Mouse (Mus musculus) urinary bladder, postnatal 14 days (tissue): ENCODE data around the gene Gm364.

ENCODE experiments used
- DNase-seq: peaks from one replicate; pipeline ENCODE4 v3.0.0; 2021; ENCODE audit warnings: low spot score

Gm364 gene

GRCm38 (mm10) chrX:57408769-57409168 lies at the start of gene Gm364:
TSS of gene Gm364 (plus strand) at chrX:57409154.
- DNase-seq = no peak

DNA sequence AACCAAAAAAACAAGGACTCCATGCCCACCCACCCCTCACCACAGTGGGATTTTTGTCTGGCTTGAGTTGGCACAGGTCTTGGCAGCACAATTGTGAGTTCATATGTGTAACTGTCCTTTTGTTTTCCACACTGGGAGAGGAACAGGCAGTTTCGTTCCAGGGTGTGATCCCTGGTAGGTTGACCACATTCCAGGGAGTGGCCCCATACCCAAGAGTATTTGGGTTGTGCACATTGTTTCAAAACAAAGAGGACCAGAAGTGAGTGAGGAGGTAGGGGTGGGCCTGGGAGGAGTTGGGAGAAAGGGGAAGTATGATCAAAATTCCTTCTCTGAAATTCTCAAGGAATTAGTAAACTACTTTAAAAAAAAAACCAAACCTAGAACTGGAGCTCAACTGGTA lies 49.6 kb upstream of the Gm364 start:
- DNase-seq = no peak

DNA sequence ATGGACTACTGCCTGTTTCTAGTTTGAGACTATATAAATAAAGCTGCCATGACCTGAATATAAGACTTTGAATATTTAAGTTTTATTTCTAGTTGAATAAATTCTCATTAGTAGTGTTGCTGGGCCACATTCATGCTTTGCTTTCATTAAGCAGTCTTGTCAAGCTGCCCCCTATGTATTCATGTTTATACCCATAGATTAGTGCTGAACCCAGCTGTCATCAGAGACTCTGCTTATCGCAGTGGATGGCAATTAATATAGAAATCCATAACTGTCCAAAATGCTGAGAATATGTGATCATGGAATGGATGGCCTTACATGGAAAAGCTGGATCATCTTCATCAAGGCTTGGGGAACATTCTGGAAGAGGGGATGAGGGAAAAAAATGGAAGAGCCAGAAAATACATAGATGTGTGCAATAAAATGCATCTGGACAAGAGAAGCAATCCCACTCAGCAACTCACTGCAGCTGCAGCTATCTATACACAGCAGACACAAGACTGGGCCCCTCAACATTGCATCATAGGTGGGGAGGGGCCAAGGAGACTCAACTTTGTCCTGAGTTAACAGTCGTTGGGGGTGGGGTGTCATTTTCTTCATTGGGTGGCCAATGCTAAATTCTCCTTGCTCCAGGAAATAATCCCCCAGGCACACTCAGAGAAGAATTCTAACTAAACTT lies 43.9 kb upstream of the Gm364 start:
- DNase-seq = no peak

DNA sequence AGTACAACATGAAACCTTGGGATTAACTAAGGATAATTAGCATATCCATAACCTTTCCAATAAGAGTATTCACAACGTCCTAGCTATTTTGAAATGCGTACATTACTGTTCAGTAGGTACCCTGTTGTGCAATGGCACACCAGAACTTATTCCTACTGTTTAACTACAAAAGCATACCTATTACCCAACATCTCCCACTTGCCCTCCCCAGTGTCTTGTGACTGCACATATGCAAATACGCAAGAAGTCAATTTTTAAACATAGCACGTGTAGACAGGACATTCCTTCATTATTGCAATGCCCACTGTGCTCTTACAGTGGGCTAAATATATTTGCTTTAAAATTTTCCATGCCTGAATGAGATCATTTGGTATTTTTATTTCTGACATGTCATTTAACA lies 36.0 kb upstream of the Gm364 start:
- DNase-seq = no peak

DNA sequence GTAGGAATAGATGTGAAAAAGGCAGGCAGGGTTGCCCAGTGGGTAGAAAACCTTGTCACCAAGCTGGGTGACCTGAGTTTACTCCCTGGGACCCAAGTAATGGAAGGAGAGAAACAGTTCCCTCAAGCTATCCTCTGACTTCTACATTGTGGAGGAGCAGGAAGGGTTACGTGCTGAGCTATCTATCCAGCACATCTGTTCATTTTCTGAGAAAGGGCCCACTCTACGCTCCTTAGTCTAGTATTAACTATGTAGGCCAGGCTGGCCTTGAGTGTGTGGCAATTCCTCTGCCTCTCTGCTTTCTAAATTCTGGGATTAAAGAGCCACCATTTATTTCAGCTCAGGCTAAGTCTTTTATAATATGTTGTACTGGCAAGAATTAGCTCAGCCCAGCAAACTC lies 35.4 kb upstream of the Gm364 start:
- no peak for DNase-seq

GRCm38 (mm10) chrX:57374029-57374428 lies 34.9 kb upstream of the Gm364 start:
- DNase-seq = no peak

DNA sequence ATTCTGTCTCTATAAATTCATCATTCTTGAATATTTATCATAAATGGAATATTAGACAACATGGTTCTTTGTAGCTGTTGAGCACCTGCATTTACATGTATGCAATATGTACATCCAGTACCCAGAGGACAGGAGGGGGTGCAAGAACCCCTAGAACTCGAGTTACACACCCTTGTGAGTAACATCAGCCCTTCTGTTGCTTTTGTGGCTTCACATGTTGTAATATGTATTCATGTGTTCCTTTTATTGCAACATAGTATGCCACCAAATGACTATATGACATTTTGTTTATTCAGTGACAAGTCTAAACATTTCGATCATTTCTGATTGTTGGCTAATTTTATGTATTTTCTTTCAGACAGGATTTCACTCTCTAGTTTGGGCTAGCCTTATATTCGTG lies 31.9 kb upstream of the Gm364 start:
- no peak for DNase-seq

- DNase-seq = no peak
Measured at GRCm38 (mm10) chrX:57378579-57378978, 30.4 kb upstream of the Gm364 start.

DNA sequence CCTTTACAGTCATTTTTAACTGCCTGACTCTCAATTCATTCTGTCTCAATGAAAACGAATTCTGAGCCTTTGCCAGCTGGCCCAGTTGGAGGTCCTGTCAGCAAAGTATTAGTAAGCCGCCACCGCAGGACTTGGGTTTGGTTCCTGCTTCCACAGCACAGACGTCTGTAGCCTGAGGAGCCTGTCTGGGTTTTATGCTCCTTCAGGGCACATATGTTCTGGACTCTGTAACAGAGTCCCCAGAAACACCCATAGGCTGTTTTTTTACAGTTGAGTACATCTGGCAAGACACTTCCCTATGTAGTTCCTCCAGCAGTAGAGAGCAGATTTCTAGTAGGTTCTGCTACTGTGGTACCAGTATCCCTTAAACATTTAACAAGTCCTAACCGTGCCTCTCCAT lies 28.0 kb upstream of the Gm364 start:
- no peak for DNase-seq

GRCm38 (mm10) chrX:57392367-57393246 lies 16.3 kb upstream of the Gm364 start, which contains the start of gene Rbmx:
TSS of gene Rbmx (minus strand) at chrX:57393036.
- DNase-seq = peak; percentile 84

DNA sequence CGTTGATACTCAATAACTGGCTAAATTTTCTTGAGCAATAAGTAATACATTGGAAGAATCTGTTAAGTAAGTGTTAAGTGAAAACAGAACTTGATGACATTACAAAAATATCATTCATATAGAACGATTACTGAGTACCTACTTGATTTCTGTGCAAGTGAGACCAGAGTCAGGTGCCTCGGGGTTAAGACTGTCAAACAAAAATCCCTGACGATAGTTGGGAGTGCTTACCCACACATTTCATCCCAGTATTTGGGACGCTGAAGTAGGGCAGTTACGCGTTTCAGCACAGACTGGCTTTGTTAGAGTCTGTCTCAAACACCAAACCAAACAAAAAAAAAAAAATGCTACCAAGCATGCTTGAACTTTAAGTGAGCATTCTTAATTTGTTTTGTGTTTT lies 15.5 kb upstream of the Gm364 start:
- no peak for DNase-seq

GRCm38 (mm10) chrX:57401388-57401787 lies 7.6 kb upstream of the Gm364 start:
- no peak for DNase-seq

DNA sequence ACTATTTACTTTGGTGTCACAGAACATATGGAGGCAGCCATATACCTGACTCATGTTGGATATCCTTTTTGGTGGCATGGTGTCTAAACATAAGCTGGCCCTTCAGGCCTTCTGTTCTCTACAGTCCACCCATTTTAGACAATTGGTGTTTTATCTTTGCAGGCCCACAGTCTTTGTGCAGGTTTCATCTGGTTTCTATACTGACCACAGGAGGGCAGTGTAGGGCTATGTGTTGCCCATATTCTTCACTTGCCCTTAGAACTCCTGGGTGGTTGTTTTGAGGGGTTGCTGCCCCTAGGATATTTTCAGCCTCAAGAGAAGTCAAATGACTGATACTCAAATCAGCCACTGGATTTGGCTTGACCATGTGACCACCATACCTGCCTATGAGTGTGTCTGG lies 5.3 kb upstream of the Gm364 start:
- no peak for DNase-seq

DNA sequence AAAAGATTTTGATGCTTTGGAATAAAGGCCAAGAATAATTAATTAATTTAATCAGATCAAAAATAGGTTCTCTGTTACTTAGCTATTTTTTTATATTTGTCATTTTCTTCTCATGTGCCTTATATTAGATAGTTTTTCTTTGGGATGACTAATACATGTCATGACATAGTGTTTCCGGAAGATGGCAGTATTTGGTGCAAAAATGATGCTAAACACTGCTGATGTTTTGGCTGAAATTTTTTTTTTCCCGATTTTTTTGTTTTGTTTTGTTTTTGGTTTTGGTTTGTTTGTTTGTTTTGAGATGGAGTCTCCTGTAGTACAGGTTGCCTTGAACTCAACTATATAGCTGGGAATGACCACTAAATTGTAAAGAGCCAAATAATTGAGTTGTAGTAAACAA lies 22.7 kb downstream of the Gm364 start:
- DNase-seq = no peak

DNA sequence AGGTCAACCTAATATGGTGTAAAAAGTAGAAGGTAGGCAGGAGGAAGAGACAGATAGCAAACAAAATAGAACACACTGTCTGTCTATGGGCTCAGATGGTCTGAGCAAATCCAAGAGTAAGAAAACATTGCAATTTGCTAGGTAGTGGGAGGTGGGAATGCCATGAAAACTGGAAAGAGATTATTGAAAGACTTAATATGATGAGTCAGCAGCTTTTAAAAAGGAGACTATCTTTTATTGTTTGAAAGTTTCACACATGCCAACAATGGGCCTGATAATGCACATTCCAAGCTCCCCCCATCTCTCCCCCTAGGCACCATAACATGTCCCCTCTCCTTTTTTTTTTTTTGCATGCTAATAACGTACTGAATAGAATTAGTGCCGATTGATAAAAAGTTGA lies 24.9 kb downstream of the Gm364 start:
- DNase-seq = no peak

GRCm38 (mm10) chrX:57503634-57504033 lies 94.7 kb downstream of the Gm364 start, which contains the start of gene Gpr101:
TSS of gene Gpr101 (minus strand) at chrX:57503757.
- DNase-seq = no peak

DNA sequence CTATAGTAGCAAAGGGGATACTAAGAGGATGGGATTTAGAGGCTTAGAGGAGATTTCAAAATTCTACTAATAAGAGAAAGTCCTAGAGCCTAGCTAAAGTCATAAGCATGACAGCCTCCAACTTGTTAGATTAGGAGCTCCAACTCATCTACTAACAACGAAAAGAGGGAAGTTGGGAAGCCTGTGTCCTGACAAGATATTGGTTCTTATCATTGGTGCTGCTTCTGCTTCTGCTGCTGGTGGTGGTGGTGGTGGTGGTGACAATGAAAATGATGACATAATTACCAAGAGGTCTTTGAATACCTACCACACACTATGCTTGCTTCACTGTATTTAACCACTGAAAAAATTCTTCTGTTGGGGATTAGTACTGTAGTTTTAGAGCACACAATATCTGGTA lies 97.3 kb downstream of the Gm364 start:
- no peak for DNase-seq

DNA sequence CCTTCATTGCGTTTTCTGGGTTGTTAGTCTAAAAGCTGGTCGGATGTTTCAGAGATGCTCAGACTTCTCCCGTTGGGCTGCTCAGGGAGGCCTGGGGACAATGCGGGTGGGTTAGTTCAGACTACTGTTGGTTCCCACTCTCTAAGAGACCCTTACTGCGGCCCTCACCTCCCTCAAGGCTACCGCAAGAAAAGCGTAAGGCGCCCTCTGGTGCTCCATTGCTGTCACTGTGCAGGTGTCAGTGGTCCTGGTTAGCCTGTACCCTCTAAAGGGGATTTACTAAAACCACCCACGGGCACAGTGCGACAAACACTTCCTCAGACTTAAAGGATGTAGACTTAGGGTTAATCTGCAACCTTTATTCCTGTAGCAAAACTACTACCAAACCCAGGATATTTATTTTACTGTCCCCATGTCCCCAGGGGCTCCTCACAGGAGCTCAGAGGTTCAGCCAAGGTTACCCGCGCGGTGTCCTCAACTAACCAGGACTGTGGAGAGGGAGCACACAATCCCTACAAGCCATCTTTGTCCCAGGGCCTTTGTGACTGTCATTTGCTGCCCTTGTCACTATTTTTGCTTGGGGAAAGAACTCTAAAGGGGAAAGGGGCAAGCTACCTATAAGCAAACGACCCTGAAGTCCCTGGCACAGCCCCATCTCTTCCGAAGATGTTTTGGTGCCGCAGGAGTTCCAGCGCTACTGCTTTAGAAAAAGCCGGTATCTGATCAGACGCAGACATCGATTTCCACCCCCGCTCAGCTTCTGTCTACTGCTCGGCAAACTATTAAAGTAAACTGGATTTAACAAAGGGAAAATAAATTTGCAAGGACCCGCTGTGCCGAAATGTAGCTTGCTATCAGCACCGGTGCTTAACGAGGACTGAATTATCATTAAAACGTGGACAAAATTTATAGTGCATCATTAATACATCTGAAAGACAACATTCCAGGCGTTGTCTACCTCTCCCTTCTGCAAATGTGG lies 112.5 kb downstream of the Gm364 start:
- DNase-seq = no peak
